Mouse (Mus musculus) heart, embryonic 14.5 days (tissue): ENCODE measurements around the gene Uck2. TPM values are rescaled to one million over a fixed set of nuclear protein-coding genes. Genes with fewer than 3 reads are reported as not detected.

Source experiments
- ATAC-seq: fragments of 200-750 bp; cut with Nextera tagmentation; 2 replicates; pipeline ENCODE4 v1.8.0; 2017; ENCODE audit warnings: low read depth, moderate TSS enrichment; ENCODE audit not compliant: insufficient number of reproducible peaks, insufficient read depth, low FRiP score
- H3K27ac ChIP-seq, 2 experiments: fragments of 200-500 bp in 1 of 2; fragments of 300-500 bp in 1 of 2; sonication (generic) in 1 of 2; replicated peaks in 1 of 2; 2 replicates each; pipeline ENCODE4 v1.5.1; 2012 to 2014; ENCODE audit warnings: low read depth in 2 of 2, low read length in 2 of 2, control low read depth in 1 of 2, mild to moderate bottlenecking in 1 of 2, mixed read lengths in 1 of 2; ENCODE audit not compliant: control insufficient read depth in 1 of 2, insufficient read depth in 1 of 2
- H3K27me3 ChIP-seq: fragments of 300-500 bp; sonication (generic); 2 replicates; pipeline ENCODE4 v1.6.1; 2014; ENCODE audit warnings: mild to moderate bottlenecking, low read length, control low read depth; ENCODE audit not compliant: control insufficient read depth, insufficient read depth
- H3K36me3 ChIP-seq: fragments of 300-500 bp; sonication (generic); 2 replicates; pipeline ENCODE4 v1.6.1; 2014; ENCODE audit warnings: mild to moderate bottlenecking, control low read depth, low read length, mixed read lengths; ENCODE audit not compliant: control insufficient read depth, insufficient read depth
- H3K4me1 ChIP-seq, 2 experiments: fragments of 200-500 bp in 1 of 2; fragments of 300-500 bp in 1 of 2; sonication (generic) in 1 of 2; 2 replicates each; pipeline ENCODE4 v1.6.1; 2012 to 2014; ENCODE audit warnings: low read length in 2 of 2, control low read depth in 1 of 2, mixed read lengths in 1 of 2; ENCODE audit not compliant: control insufficient read depth in 2 of 2, insufficient read depth in 2 of 2
- H3K4me2 ChIP-seq: fragments of 300-500 bp; sonication (generic); 2 replicates; pipeline ENCODE4 v1.6.1; 2014; ENCODE audit warnings: mild to moderate bottlenecking, low read length
- H3K4me3 ChIP-seq, 2 experiments: fragments of 200-500 bp in 1 of 2; fragments of 300-500 bp in 1 of 2; sonication (generic) in 1 of 2; 2 replicates each; pipeline ENCODE4 v1.5.1; 2012 to 2014; ENCODE audit warnings: low read length in 2 of 2, mild to moderate bottlenecking in 2 of 2, control low read depth in 1 of 2, low read depth in 1 of 2, moderate library complexity in 1 of 2; ENCODE audit not compliant: control insufficient read depth in 1 of 2, insufficient read depth in 1 of 2
- H3K9ac ChIP-seq: fragments of 300-500 bp; sonication (generic); 2 replicates; pipeline ENCODE4 v1.6.1; 2014; ENCODE audit warnings: mild to moderate bottlenecking, low read length
- H3K9me3 ChIP-seq: fragments of 300-500 bp; sonication (generic); 2 replicates; pipeline ENCODE4 v1.6.1; 2016; ENCODE audit warnings: low read length, control low read depth; ENCODE audit not compliant: control insufficient read depth
- WGBS: fragments of 180-500 bp; shearing (Covaris S2); extraction: QIAGEN DNeasy Blood & Tissue Kit; methylation state at CpG from one replicate; pipeline ENCODE4 v1.1.7; 2014; 5-methylcytosine and 5-hydroxymethylcytosine counted together
- polyA plus RNA-seq: library from polyadenylated mRNA; unstranded; fragments of >200 nt; fragmentation: Nextera tagmentation; extraction: Ambion mirVana; gene quantifications from 2 replicates; pipeline ENCODE4 v1.2.1, GENCODE M21; 2014

The Uck2 gene
- polyA plus RNA-seq = 39.2 TPM in 2 replicates

- Histone ChIP-seq H3K9ac (peak within 1 kb of the TSS; percentile 82), H3K9me3 (no peaks in the 10 kb centered on the region), H3K27ac (peak within 1 kb of the TSS; percentile 82 to 88), H3K27me3 (no peaks in the 10 kb centered on the region), H3K36me3 (no peaks in the 10 kb centered on the region), H3K4me2 (peak within 1 kb of the TSS; percentile 84), H3K4me1 (peaks cover 13 to 24% of the 10 kb centered on the region in 2 experiments; a peak in 3 of 4 replicates), H3K4me3 (peak within 1 kb of the TSS; percentile 70 to 93)
- 0% methylated on average over 2 of the region's 2 CpGs for WGBS
- ATAC-seq = no peak
These were observed at the start of gene Uck2 for GRCm38 (mm10) chr1:167285320-167285355. Uck2 (minus strand) TSS chr1:167285320.

- Histone ChIP-seq H3K27me3 (no peaks in the 10 kb centered on the region), H3K4me1 (no peaks in the 10 kb centered on the region), H3K36me3 (peaks cover 67% of the 10 kb centered on the region), H3K4me2 (no peak overlapping the region), H3K4me3 (no peak overlapping the region), H3K27ac (no peak overlapping the region), H3K9me3 (no peaks in the 10 kb centered on the region), H3K9ac (no peak overlapping the region)
- 89% methylated on average over 8 of the region's 8 CpGs for WGBS
- no peak for ATAC-seq
These were observed 46.0 kb upstream of the Uck2 start for GRCm38 (mm10) chr1:167331106-167331505.

GRCm38 (mm10) chr1:167328776-167329175 lies 43.7 kb upstream of the Uck2 start:
- no peaks in the 10 kb centered on the region for H3K4me1 ChIP-seq
- no peaks in the 10 kb centered on the region for H3K27me3 ChIP-seq
- H3K4me3 ChIP-seq = no peak overlapping the region
- H3K9me3 ChIP-seq = no peaks in the 10 kb centered on the region
- H3K27ac ChIP-seq = no peak overlapping the region
- WGBS = 88% methylated on average over 6 of the region's 6 CpGs
- no peak for ATAC-seq
- peaks cover 78% of the 10 kb centered on the region for H3K36me3 ChIP-seq
- H3K4me2 ChIP-seq = no peak overlapping the region
- no peak overlapping the region for H3K9ac ChIP-seq

GRCm38 (mm10) chr1:167321691-167322090 lies 36.6 kb upstream of the Uck2 start:
- H3K4me3 ChIP-seq = no peak overlapping the region
- H3K9me3 ChIP-seq = no peaks in the 10 kb centered on the region
- ATAC-seq = no peak
- 97% methylated on average over 6 of the region's 6 CpGs for WGBS
- H3K9ac ChIP-seq = no peak overlapping the region
- H3K36me3 ChIP-seq = peaks cover 82% of the 10 kb centered on the region
- no peaks in the 10 kb centered on the region for H3K27me3 ChIP-seq
- H3K4me1 ChIP-seq = no peaks in the 10 kb centered on the region
- H3K27ac ChIP-seq = no peak overlapping the region
- no peak overlapping the region for H3K4me2 ChIP-seq

GRCm38 (mm10) chr1:167313220-167313619 lies 28.1 kb upstream of the Uck2 start:
- no peaks in the 10 kb centered on the region for H3K27me3 ChIP-seq
- peaks cover 0 to 7% of the 10 kb centered on the region in 2 experiments; a peak in 2 of 4 replicates for H3K4me1 ChIP-seq
- H3K36me3 ChIP-seq = peaks cover 60% of the 10 kb centered on the region
- 88% methylated on average over 4 of the region's 4 CpGs for WGBS
- H3K27ac ChIP-seq = no peak overlapping the region
- no peak for ATAC-seq
- H3K4me2 ChIP-seq = no peak overlapping the region
- no peak overlapping the region for H3K9ac ChIP-seq
- no peaks in the 10 kb centered on the region for H3K9me3 ChIP-seq
- no peak overlapping the region for H3K4me3 ChIP-seq

- Histone ChIP-seq H3K4me2 (no peak overlapping the region), H3K9me3 (no peaks in the 10 kb centered on the region), H3K27ac (no peak overlapping the region), H3K4me1 (peaks cover 3 to 7% of the 10 kb centered on the region in 2 experiments; a peak in 3 of 4 replicates), H3K9ac (no peak overlapping the region), H3K4me3 (no peak overlapping the region), H3K27me3 (no peaks in the 10 kb centered on the region), H3K36me3 (peaks cover 52% of the 10 kb centered on the region)
- no peak for ATAC-seq
These were observed 27.2 kb upstream of the Uck2 start for GRCm38 (mm10) chr1:167312367-167312766.

GRCm38 (mm10) chr1:167308261-167309054 lies 23.3 kb upstream of the Uck2 start, which contains the start of gene Tmco1:
Tmco1 (plus strand) TSS chr1:167308378.
- peak within 1 kb of the TSS; percentile 95 for H3K9ac ChIP-seq
- under 1% methylated on average over 82 of the region's 82 CpGs for WGBS
- peak; percentile 96 for ATAC-seq
- peaks cover 3 to 7% of the 10 kb centered on the region in 2 experiments; a peak in 3 of 4 replicates for H3K4me1 ChIP-seq
- H3K27me3 ChIP-seq = no peaks in the 10 kb centered on the region
- peaks cover 24% of the 10 kb centered on the region; the same call in 1 of the 2 replicates for H3K36me3 ChIP-seq
- H3K9me3 ChIP-seq = no peaks in the 10 kb centered on the region
- H3K27ac ChIP-seq = peak within 1 kb of the TSS; percentile 86 to 93
- peak within 1 kb of the TSS; percentile 82 for H3K4me2 ChIP-seq
- H3K4me3 ChIP-seq = peak within 1 kb of the TSS; percentile 71 to 74

- Histone ChIP-seq H3K9ac (peak overlapping the region; percentile 95), H3K27me3 (no peaks in the 10 kb centered on the region), H3K4me1 (peaks cover 3 to 7% of the 10 kb centered on the region in 2 experiments; a peak in 3 of 4 replicates), H3K4me2 (peak overlapping the region; percentile 82), H3K27ac (peak overlapping the region in 1 of 2 experiments; percentile 93; a peak in 1 of 4 replicates), H3K4me3 (peak overlapping the region; percentile 71 to 74), H3K9me3 (no peaks in the 10 kb centered on the region), H3K36me3 (peaks cover 24% of the 10 kb centered on the region; the same call in 1 of the 2 replicates)
- ATAC-seq = no peak
- 57% methylated on average over 11 of the region's 11 CpGs for WGBS
These were observed 22.6 kb upstream of the Uck2 start for GRCm38 (mm10) chr1:167307674-167308073.
